Mouse (Mus musculus): ENCODE measurements around the gene Pyroxd2. TPM values are rescaled to one million over a fixed set of nuclear protein-coding genes. Genes with fewer than 3 reads are reported as not detected.

The Pyroxd2 gene
- polyA plus RNA-seq, 1 experiment from 2014 or later, result 1.5 TPM

DNA sequence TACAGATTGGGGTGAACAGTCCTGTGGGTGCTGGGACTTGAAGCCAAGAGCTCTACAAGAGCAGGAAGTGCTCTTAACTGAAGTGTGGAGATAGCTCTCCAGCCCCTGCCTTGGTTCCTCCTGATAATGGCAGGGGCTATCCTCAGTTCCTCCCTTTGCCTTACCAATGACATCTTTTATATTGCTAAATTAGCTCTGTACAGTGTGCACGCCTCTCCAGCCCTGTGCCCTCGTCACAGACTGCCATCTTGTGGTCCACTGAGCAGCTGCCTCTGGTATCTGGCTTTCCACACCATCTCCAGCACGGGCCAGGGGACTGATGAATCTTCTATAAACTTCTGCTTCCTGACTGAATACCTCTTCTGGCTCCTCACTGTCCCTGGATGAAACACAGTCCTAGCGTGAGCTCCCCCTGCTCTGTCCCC, 8.4 kb downstream of the Pyroxd2 start:
- WGBS, result 37% methylated on average over 4 of the region's 4 CpGs

DNA sequence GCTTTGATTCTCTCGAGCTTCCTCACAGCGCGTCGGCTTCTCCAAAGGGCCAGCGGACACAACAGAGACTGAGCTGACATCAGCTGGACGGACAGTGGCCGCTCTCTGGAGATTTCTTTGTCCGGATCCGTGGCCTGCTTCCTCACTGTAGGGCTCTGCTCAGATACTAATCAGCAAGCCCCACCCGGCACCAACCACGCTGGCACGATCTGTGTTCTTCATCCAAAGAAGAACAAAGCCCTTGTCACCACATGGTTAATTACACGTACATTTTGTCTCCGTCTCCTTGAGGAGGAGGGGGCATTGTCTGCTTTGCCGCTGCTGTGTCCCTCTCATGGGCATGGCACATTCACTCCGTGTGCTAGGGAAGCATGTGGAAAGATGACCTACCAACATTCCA, 9.3 kb downstream of the Pyroxd2 start:
- peak; percentile 14; the same call in 1 of the 2 replicates for ATAC-seq (ENCODE audit: low read depth)
- no peaks in the 10 kb centered on the region for H3K9me3 ChIP-seq
- no peak overlapping the region for H3K4me2 ChIP-seq
- 35% methylated on average over 16 of the region's 16 CpGs for WGBS
- peaks cover 18% of the 10 kb centered on the region for H3K4me1 ChIP-seq (replicated peaks)
- no peaks in the 10 kb centered on the region for H3K36me3 ChIP-seq
- H3K9ac ChIP-seq, result peak overlapping the region; percentile 34
- peaks cover 24% of the 10 kb centered on the region for H3K27me3 ChIP-seq
- no peak overlapping the region for H3K4me3 ChIP-seq
- H3K27ac ChIP-seq (replicated peaks), result no peak overlapping the region

More for the DNA sequence above, 8.4 kb downstream of the Pyroxd2 start:
- peak; percentile 89 for ATAC-seq (ENCODE audit: low read depth)
- H3K27ac ChIP-seq (replicated peaks), result no peak overlapping the region
- peaks cover 24% of the 10 kb centered on the region for H3K27me3 ChIP-seq
- H3K4me3 ChIP-seq, result no peak overlapping the region
- H3K36me3 ChIP-seq, result no peaks in the 10 kb centered on the region
- H3K9me3 ChIP-seq, result no peaks in the 10 kb centered on the region
- H3K4me1 ChIP-seq (replicated peaks), result peaks cover 18% of the 10 kb centered on the region
- H3K9ac ChIP-seq, result no peak overlapping the region
- no peak overlapping the region for H3K4me2 ChIP-seq

DNA sequence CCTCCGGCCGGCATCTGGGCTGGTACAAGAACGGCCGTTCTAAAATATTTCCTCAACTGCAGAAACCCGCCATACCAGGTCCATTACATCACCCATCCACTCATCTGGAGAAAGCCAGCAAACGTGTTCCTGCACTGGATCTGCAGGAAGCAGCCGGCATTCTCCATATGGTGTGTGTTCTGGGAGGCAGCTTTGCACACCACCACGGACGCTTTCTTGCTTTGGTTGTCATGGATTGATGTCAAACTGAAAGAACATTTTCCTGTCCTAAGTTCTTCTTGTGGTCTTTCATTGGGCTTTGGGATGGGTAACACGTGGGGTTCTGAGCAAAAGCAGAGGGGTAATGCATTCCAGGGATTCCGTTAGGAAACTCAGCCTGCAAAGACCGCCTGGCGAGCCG, 10.7 kb downstream of the Pyroxd2 start:
- Histone ChIP-seq H3K4me1 (replicated peaks) (peaks cover 18% of the 10 kb centered on the region), H3K27ac (replicated peaks) (no peak overlapping the region), H3K9ac (no peak overlapping the region), H3K4me2 (no peak overlapping the region), H3K27me3 (peaks cover 24% of the 10 kb centered on the region), H3K36me3 (no peaks in the 10 kb centered on the region), H3K9me3 (no peaks in the 10 kb centered on the region), H3K4me3 (no peak overlapping the region)
- WGBS, result 82% methylated on average over 14 of the region's 14 CpGs
- ATAC-seq (ENCODE audit: low read depth), result no peak

DNA sequence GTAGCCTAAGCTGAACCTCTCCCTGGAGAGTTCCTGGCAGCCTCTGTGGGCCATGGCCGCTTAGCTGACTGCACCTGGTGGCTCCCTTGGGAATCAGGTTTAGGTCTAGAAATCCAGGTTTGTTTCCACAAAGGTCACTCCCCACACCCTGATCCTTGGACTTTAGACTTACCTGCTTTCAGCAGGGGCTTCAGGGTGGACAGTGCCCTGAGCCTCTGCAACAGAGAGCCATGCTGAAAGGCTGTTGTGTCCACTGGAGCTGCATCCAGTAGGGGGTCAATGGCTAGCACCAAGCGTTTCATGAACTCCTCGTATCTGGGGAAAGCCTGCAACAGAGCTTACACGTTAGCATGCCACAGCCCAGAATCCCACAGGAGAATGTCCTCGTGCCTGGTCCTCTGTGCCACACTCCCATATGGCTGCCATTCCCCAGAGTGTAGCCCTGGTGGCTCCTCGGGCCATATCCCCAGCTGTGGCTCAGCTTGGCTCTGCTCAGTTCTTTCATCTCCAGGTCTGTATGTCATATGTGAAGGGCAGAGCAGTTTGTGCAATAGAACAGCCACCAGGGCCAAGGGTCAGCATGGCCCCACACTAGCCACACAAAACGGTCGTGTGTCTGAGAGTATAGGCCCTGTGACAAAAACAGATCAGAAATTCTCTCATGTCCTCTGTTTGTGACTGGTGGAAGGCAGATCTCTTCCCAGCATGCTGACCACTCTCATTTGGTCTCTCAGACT, 12.2 kb downstream of the Pyroxd2 start:
- WGBS, result 65% methylated on average over 8 of the region's 8 CpGs

DNA sequence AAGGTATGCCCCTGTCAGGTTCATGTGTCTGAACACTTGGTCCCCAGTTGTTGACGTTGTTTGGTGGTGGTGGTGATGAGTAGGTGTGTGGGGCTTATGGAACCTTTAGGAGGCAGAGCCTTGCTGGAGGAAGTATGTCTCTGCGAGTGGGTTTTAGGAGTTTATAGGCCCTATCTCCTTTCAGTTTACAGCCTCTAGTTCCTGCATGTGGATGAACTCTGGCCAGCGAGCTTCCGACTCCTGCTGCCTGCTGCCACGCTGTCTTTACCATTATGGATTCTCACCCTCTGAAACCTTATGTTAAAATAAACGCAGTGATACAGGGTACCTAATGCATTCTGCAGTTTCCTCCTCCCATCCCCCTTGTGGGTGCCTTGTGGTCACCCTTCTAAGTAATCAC, 12.8 kb downstream of the Pyroxd2 start:
- WGBS, result 63% methylated on average over 6 of the region's 6 CpGs
- H3K9ac ChIP-seq, result no peak overlapping the region
- no peaks in the 10 kb centered on the region for H3K9me3 ChIP-seq
- no peak overlapping the region for H3K27ac ChIP-seq (replicated peaks)
- H3K4me2 ChIP-seq, result no peak overlapping the region
- H3K36me3 ChIP-seq, result no peaks in the 10 kb centered on the region
- H3K4me3 ChIP-seq, result no peak overlapping the region
- no peak for ATAC-seq (ENCODE audit: low read depth)
- H3K27me3 ChIP-seq, result peaks cover 24% of the 10 kb centered on the region
- H3K4me1 ChIP-seq (replicated peaks), result peaks cover 15% of the 10 kb centered on the region

More for the DNA sequence above, 12.2 kb downstream of the Pyroxd2 start:
- Histone ChIP-seq H3K27ac (replicated peaks) (no peak overlapping the region), H3K4me3 (no peak overlapping the region), H3K4me1 (replicated peaks) (peaks cover 18% of the 10 kb centered on the region), H3K9ac (no peak overlapping the region), H3K9me3 (no peaks in the 10 kb centered on the region), H3K27me3 (peaks cover 24% of the 10 kb centered on the region), H3K4me2 (no peak overlapping the region), H3K36me3 (no peaks in the 10 kb centered on the region)
- ATAC-seq (ENCODE audit: low read depth), result no peak

DNA sequence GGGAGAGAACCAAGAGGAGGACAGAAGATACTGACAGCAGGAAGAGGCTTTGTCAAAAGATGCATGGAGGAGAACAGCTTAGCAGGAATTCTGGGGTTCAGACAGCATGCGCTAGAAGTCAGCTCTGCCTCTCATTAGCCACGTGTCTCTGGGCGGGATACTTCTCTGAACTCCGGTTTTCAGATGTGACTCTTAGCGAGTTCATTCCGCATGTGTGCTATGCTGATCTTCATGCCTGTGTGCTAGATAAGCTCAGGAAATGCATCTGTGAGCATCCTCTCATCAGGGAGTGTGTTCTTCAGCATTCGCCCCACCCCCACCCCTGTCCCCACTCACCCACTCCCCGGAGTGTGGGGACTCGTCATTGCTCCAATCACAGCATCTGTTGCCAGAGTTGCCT, 14.8 kb downstream of the Pyroxd2 start:
- H3K27ac ChIP-seq (replicated peaks), result no peak overlapping the region
- peaks cover 23% of the 10 kb centered on the region for H3K27me3 ChIP-seq
- H3K4me2 ChIP-seq, result no peak overlapping the region
- H3K9me3 ChIP-seq, result no peaks in the 10 kb centered on the region
- no peak overlapping the region for H3K4me3 ChIP-seq
- no peaks in the 10 kb centered on the region for H3K36me3 ChIP-seq
- 0 out of 2 replicates have a peak, but pooled peaks cover 3% of the 10 kb centered on the region for H3K4me1 ChIP-seq (replicated peaks)
- 72% methylated on average over 9 of the region's 9 CpGs for WGBS
- no peak overlapping the region for H3K9ac ChIP-seq
- ATAC-seq (ENCODE audit: low read depth), result no peak

DNA sequence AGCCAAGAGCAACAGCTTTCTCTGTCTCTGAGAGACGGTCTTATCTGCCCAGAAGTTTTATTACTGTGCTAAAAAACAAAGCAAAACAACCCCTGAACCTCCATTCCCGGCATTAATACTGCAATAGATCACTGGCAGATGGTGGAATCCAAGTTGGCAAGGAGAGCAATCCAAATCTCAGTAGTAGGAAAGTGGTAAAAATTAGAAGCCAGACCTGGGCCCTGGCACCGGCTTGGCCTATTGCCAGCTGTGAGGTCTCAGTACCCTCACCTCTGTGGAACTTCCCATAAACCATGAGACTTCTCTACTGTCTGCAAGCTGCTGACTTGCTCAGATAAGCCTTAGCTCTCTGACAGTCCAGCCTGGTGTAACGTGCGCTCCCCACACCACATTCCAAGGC, 17.6 kb downstream of the Pyroxd2 start:
- no peaks in the 10 kb centered on the region for H3K9me3 ChIP-seq
- no peak overlapping the region for H3K4me3 ChIP-seq
- no peak overlapping the region for H3K27ac ChIP-seq (replicated peaks)
- no peaks in the 10 kb centered on the region for H3K27me3 ChIP-seq
- no peaks in the 10 kb centered on the region for H3K36me3 ChIP-seq
- no peak overlapping the region for H3K9ac ChIP-seq
- H3K4me1 ChIP-seq (replicated peaks), result no peaks in the 10 kb centered on the region
- WGBS, result 75% methylated on average over 5 of the region's 5 CpGs
- H3K4me2 ChIP-seq, result no peak overlapping the region
- no peak for ATAC-seq (ENCODE audit: low read depth)

DNA sequence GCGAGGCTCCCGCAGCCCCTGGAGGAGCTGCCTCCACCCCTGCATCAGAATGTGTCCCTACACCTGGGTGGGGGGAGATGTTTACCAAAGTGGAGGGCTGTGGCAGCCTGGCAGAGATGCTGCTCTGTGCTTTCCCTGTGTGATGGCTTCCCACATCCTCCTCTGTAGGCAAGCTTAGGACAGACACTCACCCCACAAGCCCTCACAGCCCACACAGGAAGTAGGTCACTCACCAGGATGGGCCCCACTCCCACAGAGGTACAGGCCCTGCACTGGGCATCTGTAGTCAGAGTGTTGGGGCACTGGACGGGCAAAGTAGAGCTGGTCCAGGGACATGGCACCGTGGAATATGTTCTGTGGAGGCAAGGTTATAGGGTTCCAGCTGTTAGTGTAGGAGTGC, 25.2 kb downstream of the Pyroxd2 start:
- no peak overlapping the region for H3K4me2 ChIP-seq
- H3K36me3 ChIP-seq, result no peaks in the 10 kb centered on the region
- no peak overlapping the region for H3K9ac ChIP-seq
- no peaks in the 10 kb centered on the region for H3K9me3 ChIP-seq
- WGBS, result 88% methylated on average over 4 of the region's 4 CpGs
- no peak for ATAC-seq (ENCODE audit: low read depth)
- H3K27ac ChIP-seq (replicated peaks), result no peak overlapping the region
- peaks cover 14% of the 10 kb centered on the region for H3K4me1 ChIP-seq (replicated peaks)
- H3K27me3 ChIP-seq, result no peaks in the 10 kb centered on the region
- no peak overlapping the region for H3K4me3 ChIP-seq

DNA sequence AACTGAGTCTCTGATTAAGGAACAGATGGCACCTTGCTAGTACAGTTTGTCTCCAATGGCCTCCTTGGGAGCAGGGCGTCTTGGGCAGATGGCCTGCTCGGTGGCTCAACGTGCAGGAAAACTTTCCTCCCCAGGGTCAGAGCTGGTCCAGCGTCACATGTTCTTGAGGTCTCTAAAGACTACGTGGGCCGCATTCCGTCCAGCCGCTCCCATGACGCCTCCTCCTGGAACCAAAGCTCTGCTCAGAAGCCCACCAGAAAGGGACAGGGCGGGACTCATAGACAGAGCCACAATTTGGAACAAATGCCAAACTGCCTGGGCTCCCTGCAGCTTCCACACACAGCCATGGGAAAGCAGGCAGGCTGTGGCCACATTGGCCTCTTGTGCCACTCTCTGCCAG, 25.8 kb downstream of the Pyroxd2 start:
- H3K9ac ChIP-seq, result no peak overlapping the region
- no peak for ATAC-seq (ENCODE audit: low read depth)
- peaks cover 20% of the 10 kb centered on the region for H3K4me1 ChIP-seq (replicated peaks)
- H3K27me3 ChIP-seq, result no peaks in the 10 kb centered on the region
- H3K27ac ChIP-seq (replicated peaks), result no peak overlapping the region
- H3K4me3 ChIP-seq, result no peak overlapping the region
- no peaks in the 10 kb centered on the region for H3K9me3 ChIP-seq
- WGBS, result 84% methylated on average over 10 of the region's 10 CpGs
- no peak overlapping the region for H3K4me2 ChIP-seq
- H3K36me3 ChIP-seq, result no peaks in the 10 kb centered on the region

DNA sequence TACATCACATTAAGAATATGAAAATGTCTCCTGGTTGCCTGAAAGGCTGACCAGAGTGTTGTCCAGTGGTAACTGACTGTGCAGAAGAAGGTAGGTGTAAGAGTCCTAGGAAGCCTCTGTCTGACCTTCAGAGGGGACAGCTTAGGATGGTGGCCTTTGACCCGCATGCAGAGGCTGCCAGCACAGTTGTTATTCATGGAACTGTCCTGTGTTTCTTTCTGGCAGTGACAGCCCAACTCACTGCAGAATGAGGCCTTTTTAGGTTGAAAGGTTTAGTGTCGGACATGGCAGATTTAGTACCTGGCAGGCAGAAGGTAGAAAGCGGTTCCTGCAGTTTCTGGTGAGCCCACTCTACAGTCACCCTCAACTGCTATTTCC, 26.6 kb downstream of the Pyroxd2 start:
- no peaks in the 10 kb centered on the region for H3K9me3 ChIP-seq
- 52% methylated on average over 3 of the region's 3 CpGs for WGBS
- H3K4me1 ChIP-seq (replicated peaks), result peaks cover 20% of the 10 kb centered on the region
- no peak overlapping the region for H3K4me3 ChIP-seq
- H3K36me3 ChIP-seq, result no peaks in the 10 kb centered on the region
- no peak overlapping the region for H3K27ac ChIP-seq (replicated peaks)
- no peak overlapping the region for H3K4me2 ChIP-seq
- ATAC-seq (ENCODE audit: low read depth), result no peak
- H3K27me3 ChIP-seq, result no peaks in the 10 kb centered on the region
- no peak overlapping the region for H3K9ac ChIP-seq

DNA sequence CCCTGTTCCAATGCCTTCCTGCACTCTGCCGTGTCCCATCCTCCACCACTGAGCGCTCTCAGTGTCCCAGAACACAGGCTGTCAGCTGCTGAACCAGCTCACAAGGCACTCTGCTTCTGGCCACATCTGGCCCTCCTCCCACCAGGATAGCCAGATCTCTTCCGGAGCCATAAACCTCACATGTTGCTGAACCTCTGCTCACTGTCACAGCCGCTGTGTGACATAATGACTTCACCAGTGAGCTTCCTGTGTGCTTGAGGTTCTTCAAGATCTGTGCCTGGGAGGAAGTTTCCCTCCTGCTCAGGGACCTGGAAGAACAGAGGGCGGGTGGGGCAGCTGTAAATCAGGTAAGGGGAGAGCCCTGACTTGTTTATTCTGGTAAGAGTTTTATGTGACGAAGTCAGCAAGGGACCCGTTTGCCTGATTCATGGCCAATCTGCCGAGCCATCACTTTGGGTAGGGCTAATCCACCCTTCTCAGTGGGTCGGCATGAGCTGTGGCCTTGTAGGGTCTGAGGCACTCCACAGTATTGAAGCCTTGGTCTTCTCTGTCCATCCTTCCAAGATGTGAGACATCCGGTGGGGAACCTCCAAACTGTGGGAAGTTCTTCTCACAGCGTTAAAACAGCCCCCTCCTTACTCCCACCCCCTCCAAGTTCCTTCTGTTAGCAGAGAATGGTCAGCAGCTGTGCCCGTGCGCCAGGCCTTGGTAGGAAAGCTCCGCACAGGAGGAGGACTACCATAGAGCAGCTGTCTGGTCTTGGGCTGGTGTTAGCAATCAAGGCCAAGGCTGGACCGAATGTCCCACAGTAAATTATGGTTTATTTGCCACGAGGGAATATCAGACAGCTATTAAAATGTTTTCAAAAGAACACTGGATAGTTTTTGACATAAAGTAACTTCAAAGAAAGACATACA, 27.3 kb downstream of the Pyroxd2 start:
- ATAC-seq (ENCODE audit: low read depth), result no peak

DNA sequence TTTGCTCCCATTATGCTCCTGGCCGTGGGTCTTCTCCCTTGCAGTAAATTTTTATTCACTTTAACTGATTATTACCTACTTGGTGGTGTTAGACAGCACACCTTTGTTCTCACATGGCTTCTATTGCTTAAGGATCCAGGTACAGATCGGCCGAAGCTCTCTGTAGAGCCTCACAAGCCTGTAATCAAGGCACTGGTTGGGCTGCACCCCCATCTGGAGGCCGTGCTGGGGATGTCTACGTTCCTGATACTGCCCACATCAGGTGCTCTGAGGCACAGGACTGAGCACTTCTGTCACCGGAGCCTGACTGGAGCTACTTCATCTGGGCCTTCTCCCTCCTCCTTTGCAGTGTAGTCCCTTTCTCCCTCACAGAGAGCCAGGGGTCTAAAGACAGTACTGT, 29.3 kb downstream of the Pyroxd2 start:
- Histone ChIP-seq H3K36me3 (no peaks in the 10 kb centered on the region), H3K27me3 (peaks cover 11% of the 10 kb centered on the region), H3K9ac (no peak overlapping the region), H3K27ac (replicated peaks) (no peak overlapping the region), H3K4me1 (replicated peaks) (peaks cover 30% of the 10 kb centered on the region), H3K4me3 (no peak overlapping the region), H3K9me3 (no peaks in the 10 kb centered on the region), H3K4me2 (no peak overlapping the region)
- 72% methylated on average over 6 of the region's 6 CpGs for WGBS
- no peak for ATAC-seq (ENCODE audit: low read depth)

More for the DNA sequence above, 27.3 kb downstream of the Pyroxd2 start:
- no peak overlapping the region for H3K4me3 ChIP-seq
- peaks cover 20% of the 10 kb centered on the region for H3K4me1 ChIP-seq (replicated peaks)
- H3K27ac ChIP-seq (replicated peaks), result no peak overlapping the region
- no peaks in the 10 kb centered on the region for H3K9me3 ChIP-seq
- no peak overlapping the region for H3K4me2 ChIP-seq
- H3K9ac ChIP-seq, result no peak overlapping the region
- WGBS, result 50% methylated on average over 16 of the region's 16 CpGs
- H3K27me3 ChIP-seq, result peaks cover 3% of the 10 kb centered on the region; the same call in 1 of the 2 replicates
- H3K36me3 ChIP-seq, result no peaks in the 10 kb centered on the region

All from neural tube, embryonic 13.5 days (tissue).